Mouse (Mus musculus) kidney, embryonic 16.5 days (tissue): ENCODE measurements around the gene Ramp3. TPM values are rescaled to one million over a fixed set of nuclear protein-coding genes. Genes with fewer than 3 reads are reported as not detected.

Source experiments
- ATAC-seq: fragments of 200-750 bp; cut with Nextera tagmentation; 2 replicates; pipeline ENCODE4 v1.8.0; 2017; ENCODE audit warnings: moderate TSS enrichment; ENCODE audit not compliant: low FRiP score, low TSS enrichment
- H3K27ac ChIP-seq: fragments of 300-500 bp; sonication (generic); 2 replicates; pipeline ENCODE4 v1.5.1; 2014; ENCODE audit warnings: low read length
- H3K27me3 ChIP-seq: fragments of 300-500 bp; sonication (generic); 2 replicates; pipeline ENCODE4 v1.6.1; 2014; ENCODE audit warnings: low read length, control low read depth, mixed read lengths; ENCODE audit not compliant: insufficient read depth
- H3K36me3 ChIP-seq: fragments of 300-500 bp; sonication (generic); 2 replicates; pipeline ENCODE4 v1.6.1; 2014; ENCODE audit warnings: low read length, control low read depth, mixed read lengths; ENCODE audit not compliant: insufficient read depth
- H3K4me1 ChIP-seq: fragments of 300-500 bp; sonication (generic); 2 replicates; pipeline ENCODE4 v1.6.1; 2014; ENCODE audit warnings: low read length, control low read depth, mixed read lengths; ENCODE audit not compliant: insufficient read depth
- H3K4me2 ChIP-seq: fragments of 300-500 bp; sonication (generic); replicated peaks from 2 replicates; pipeline ENCODE4 v1.6.1; 2014; ENCODE audit warnings: low read depth, low read length
- H3K4me3 ChIP-seq: fragments of 300-500 bp; sonication (generic); 2 replicates; pipeline ENCODE4 v1.5.1; 2014; ENCODE audit warnings: mild to moderate bottlenecking, low read length
- H3K9ac ChIP-seq: fragments of 300-500 bp; sonication (generic); replicated peaks from 2 replicates; pipeline ENCODE4 v1.6.1; 2014; ENCODE audit warnings: low read length
- H3K9me3 ChIP-seq: fragments of 300-500 bp; sonication (generic); 2 replicates; pipeline ENCODE4 v1.6.1; 2016; ENCODE audit warnings: low read length, control low read depth
- WGBS: fragments of 180-500 bp; shearing (Covaris S2); extraction: QIAGEN DNeasy Blood & Tissue Kit; methylation state at CpG from one replicate; pipeline ENCODE4 v1.1.7; 2014; 5-methylcytosine and 5-hydroxymethylcytosine counted together
- polyA plus RNA-seq: library from polyadenylated mRNA; unstranded; fragments of >200 nt; fragmentation: Nextera tagmentation; extraction: Ambion mirVana; gene quantifications from 2 replicates; pipeline ENCODE4 v1.2.1, GENCODE M21; 2015

Gene Ramp3
- polyA plus RNA-seq, result 15.4 and 16.5 TPM in 2 replicates

GRCm38 (mm10) chr11:6658271-6658670, at the start of gene Ramp3:
TSS of gene Ramp3 (plus strand) at chr11:6658521.
- H3K4me1 ChIP-seq, result peaks cover 4% of the 10 kb centered on the region
- under 1% methylated on average over 18 of the region's 18 CpGs for WGBS
- peak within 1 kb of the TSS; percentile 52 for H3K4me3 ChIP-seq
- H3K27me3 ChIP-seq, result no peaks in the 10 kb centered on the region
- no peak within 1 kb of the TSS for H3K27ac ChIP-seq
- H3K4me2 ChIP-seq, result peak within 1 kb of the TSS; percentile 88
- no peaks in the 10 kb centered on the region for H3K36me3 ChIP-seq
- H3K9me3 ChIP-seq, result no peaks in the 10 kb centered on the region
- H3K9ac ChIP-seq, result peak within 1 kb of the TSS; percentile 49
- peak; percentile 76 for ATAC-seq

- Histone ChIP-seq H3K4me3 (no peak overlapping the region), H3K36me3 (peaks cover 74% of the 10 kb centered on the region), H3K4me2 (no peak overlapping the region), H3K27me3 (no peaks in the 10 kb centered on the region), H3K4me1 (no peaks in the 10 kb centered on the region), H3K9ac (no peak overlapping the region), H3K27ac (no peak overlapping the region), H3K9me3 (no peaks in the 10 kb centered on the region)
- ATAC-seq, result no peak
- 94% methylated on average over 12 of the region's 12 CpGs for whole genome bisulfite sequencing
These were observed 42.8 kb upstream of the Ramp3 start for GRCm38 (mm10) chr11:6615250-6616205.

- Histone ChIP-seq H3K9me3 (no peaks in the 10 kb centered on the region), H3K27ac (no peak overlapping the region), H3K4me2 (no peak overlapping the region), H3K4me3 (no peak overlapping the region), H3K36me3 (peaks cover 48% of the 10 kb centered on the region), H3K9ac (no peak overlapping the region), H3K4me1 (peaks cover 22% of the 10 kb centered on the region), H3K27me3 (no peaks in the 10 kb centered on the region)
- no peak for ATAC-seq
- 88% methylated on average over 10 of the region's 10 CpGs for WGBS
These were observed 34.6 kb upstream of the Ramp3 start for GRCm38 (mm10) chr11:6623704-6624103.

- ATAC-seq, result no peak
- no peak overlapping the region for H3K27ac ChIP-seq
These were observed 33.5 kb upstream of the Ramp3 start for GRCm38 (mm10) chr11:6624619-6625382.

GRCm38 (mm10) chr11:6625478-6626387, 32.6 kb upstream of the Ramp3 start, which contains the start of gene Tbrg4:
TSS of gene Tbrg4 (minus strand) at chr11:6626067.
- no peaks in the 10 kb centered on the region for H3K27me3 ChIP-seq
- H3K27ac ChIP-seq, result peak within 1 kb of the TSS; percentile 96
- peaks cover 22% of the 10 kb centered on the region for H3K4me1 ChIP-seq
- H3K9me3 ChIP-seq, result no peaks in the 10 kb centered on the region
- H3K4me3 ChIP-seq, result peak within 1 kb of the TSS; percentile 86
- H3K36me3 ChIP-seq, result peaks cover 27% of the 10 kb centered on the region
- peak; percentile 94 for ATAC-seq
- peak within 1 kb of the TSS; percentile 95 for H3K9ac ChIP-seq
- WGBS, result under 1% methylated on average over 65 of the region's 66 CpGs
- peak within 1 kb of the TSS; percentile 97 for H3K4me2 ChIP-seq

More at GRCm38 (mm10) chr11:6624619-6625382, 33.5 kb upstream of the Ramp3 start:
- Histone ChIP-seq H3K9me3 (no peaks in the 10 kb centered on the region), H3K4me2 (peak overlapping the region; percentile 59), H3K4me1 (peaks cover 22% of the 10 kb centered on the region), H3K4me3 (peak overlapping the region; percentile 86), H3K9ac (peak overlapping the region; percentile 95), H3K36me3 (peaks cover 37% of the 10 kb centered on the region), H3K27me3 (no peaks in the 10 kb centered on the region)
- WGBS, result 71% methylated on average over 14 of the region's 14 CpGs

- ATAC-seq, result peak; percentile 36
- Histone ChIP-seq H3K36me3 (peaks cover 22% of the 10 kb centered on the region), H3K4me2 (peak overlapping the region; percentile 97), H3K27ac (peak overlapping the region; percentile 96), H3K27me3 (no peaks in the 10 kb centered on the region), H3K4me3 (peak overlapping the region; percentile 86), H3K9ac (peak overlapping the region; percentile 95), H3K9me3 (no peaks in the 10 kb centered on the region), H3K4me1 (peaks cover 22% of the 10 kb centered on the region)
- WGBS, result 13% methylated on average over 16 of the region's 16 CpGs
These were observed 31.9 kb upstream of the Ramp3 start for GRCm38 (mm10) chr11:6626388-6626772.

GRCm38 (mm10) chr11:6627731-6628130, 30.6 kb upstream of the Ramp3 start:
- Histone ChIP-seq H3K4me2 (no peak overlapping the region), H3K4me3 (no peak overlapping the region), H3K27me3 (no peaks in the 10 kb centered on the region), H3K4me1 (peaks cover 22% of the 10 kb centered on the region), H3K9me3 (0 out of 2 replicates have a peak, but pooled peaks cover 3% of the 10 kb centered on the region), H3K9ac (no peak overlapping the region), H3K27ac (no peak overlapping the region), H3K36me3 (peaks cover 14% of the 10 kb centered on the region)
- 70% methylated on average over 4 of the region's 4 CpGs for WGBS
- no peak for ATAC-seq

GRCm38 (mm10) chr11:6628568-6628967, 29.8 kb upstream of the Ramp3 start:
- H3K36me3 ChIP-seq, result peaks cover 6% of the 10 kb centered on the region
- no peaks in the 10 kb centered on the region for H3K27me3 ChIP-seq
- WGBS, result 17% methylated on average over 4 of the region's 4 CpGs
- H3K9me3 ChIP-seq, result 0 out of 2 replicates have a peak, but pooled peaks cover 3% of the 10 kb centered on the region
- no peak overlapping the region for H3K4me2 ChIP-seq
- no peak overlapping the region for H3K27ac ChIP-seq
- H3K4me3 ChIP-seq, result no peak overlapping the region
- 0 out of 2 replicates have a peak, but pooled peaks have one; percentile 36 for ATAC-seq
- H3K9ac ChIP-seq, result no peak overlapping the region
- H3K4me1 ChIP-seq, result peaks cover 22% of the 10 kb centered on the region

- Histone ChIP-seq H3K9me3 (0 out of 2 replicates have a peak, but pooled peaks cover 3% of the 10 kb centered on the region), H3K4me2 (no peak overlapping the region), H3K36me3 (no peaks in the 10 kb centered on the region), H3K9ac (no peak overlapping the region), H3K27ac (no peak overlapping the region), H3K4me3 (no peak overlapping the region), H3K27me3 (no peaks in the 10 kb centered on the region), H3K4me1 (peaks cover 11% of the 10 kb centered on the region)
- no peak for ATAC-seq
These were observed 28.7 kb upstream of the Ramp3 start for GRCm38 (mm10) chr11:6629655-6630054.
